Mouse (Mus musculus): ENCODE results near the gene Dusp23. TPM values are rescaled to one million over a fixed set of nuclear protein-coding genes. Genes with fewer than 3 reads are reported as not detected.

Gene Dusp23
- polyA plus RNA-seq, 1 experiment: 30.2 TPM

GRCm38 (mm10) chr1:172623599-172623998 lies 9.2 kb downstream of the Dusp23 start:
- DNase-seq (ENCODE audit: low read depth): no peak

- no peak for DNase-seq (ENCODE audit: low read depth)
Measured at GRCm38 (mm10) chr1:172619235-172619634, 13.5 kb downstream of the Dusp23 start.

GRCm38 (mm10) chr1:172618141-172618540 lies 14.6 kb downstream of the Dusp23 start:
- no peak for DNase-seq (ENCODE audit: low read depth)

GRCm38 (mm10) chr1:172617365-172618076 lies 15.2 kb downstream of the Dusp23 start:
- DNase-seq (ENCODE audit: low read depth): no peak

GRCm38 (mm10) chr1:172616537-172617300 lies 16.0 kb downstream of the Dusp23 start:
- DNase-seq (ENCODE audit: low read depth): no peak

- no peak for DNase-seq (ENCODE audit: low read depth)
Measured at GRCm38 (mm10) chr1:172615412-172615811, 17.4 kb downstream of the Dusp23 start.

GRCm38 (mm10) chr1:172614654-172615053 lies 18.1 kb downstream of the Dusp23 start:
- DNase-seq (ENCODE audit: low read depth): no peak

GRCm38 (mm10) chr1:172612745-172613144 lies 20.0 kb downstream of the Dusp23 start:
- no peak for DNase-seq (ENCODE audit: low read depth)

GRCm38 (mm10) chr1:172611304-172611703 lies 21.5 kb downstream of the Dusp23 start:
- no peak for DNase-seq (ENCODE audit: low read depth)

GRCm38 (mm10) chr1:172602326-172602725 lies 30.4 kb downstream of the Dusp23 start, which contains the start of gene Fcrl6:
Gene Fcrl6 (minus strand): TSS chr1:172602551.
- no peak for DNase-seq (ENCODE audit: low read depth)

- no peak for DNase-seq (ENCODE audit: low read depth)
Measured at GRCm38 (mm10) chr1:172594495-172594894, 38.3 kb downstream of the Dusp23 start.

- no peak for DNase-seq (ENCODE audit: low read depth)
Measured at GRCm38 (mm10) chr1:172593956-172594355, 38.8 kb downstream of the Dusp23 start.

- DNase-seq (ENCODE audit: low read depth): no peak
Measured at GRCm38 (mm10) chr1:172593321-172593720, 39.4 kb downstream of the Dusp23 start.

GRCm38 (mm10) chr1:172590385-172590784 lies 42.4 kb downstream of the Dusp23 start, which contains the start of gene Slamf8:
Gene Slamf8 (minus strand): TSS chr1:172590568.
- no peak for DNase-seq (ENCODE audit: low read depth)

GRCm38 (mm10) chr1:172585612-172586567 lies 46.9 kb downstream of the Dusp23 start:
- DNase-seq (ENCODE audit: low read depth): no peak

- no peak for DNase-seq (ENCODE audit: low read depth)
Measured at GRCm38 (mm10) chr1:172585026-172585425, 47.7 kb downstream of the Dusp23 start.

GRCm38 (mm10) chr1:172584271-172584670 lies 48.5 kb downstream of the Dusp23 start:
- no peak for DNase-seq (ENCODE audit: low read depth)

GRCm38 (mm10) chr1:172582436-172582835 lies 50.3 kb downstream of the Dusp23 start:
- DNase-seq (ENCODE audit: low read depth): no peak

All from gonadal fat pad, adult 2 months (tissue).